Mouse (Mus musculus) c-Kit-positive CD71-positive TER-119-positive erythroid progenitor cells, embryonic 14.5 days (primary cell): ENCODE measurements around the gene Tbc1d15.

Source experiments
- DNase-seq: peaks from one replicate; pipeline ENCODE4 v3.0.0-alpha.2; 2013; ENCODE audit warnings: low spot score

The Tbc1d15 gene

DNA sequence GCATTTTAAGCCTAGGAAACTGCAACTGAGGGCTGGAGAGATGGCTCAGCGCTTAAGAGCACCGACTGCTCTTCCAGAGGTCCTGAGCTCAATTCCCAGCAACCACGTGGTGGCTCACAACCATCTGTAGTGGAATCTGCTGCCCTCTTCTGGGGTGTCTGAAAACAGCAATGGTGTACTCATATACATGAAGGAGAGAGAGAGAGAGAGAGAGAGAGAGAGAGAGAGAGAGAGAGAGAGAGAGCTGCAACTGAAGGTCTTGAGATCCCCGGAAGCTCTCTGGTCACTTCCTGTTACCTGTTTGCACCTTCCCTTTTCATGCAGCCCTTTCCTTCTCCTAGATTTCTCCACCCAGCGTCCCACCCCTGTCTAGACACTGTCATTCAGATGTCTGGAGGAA is 91.0 kb downstream of the Tbc1d15 start:
- no peak for DNase-seq
